Mouse (Mus musculus): Measurements from ENCODE around the gene Ncoa6. TPM values are rescaled to one million over a fixed set of nuclear protein-coding genes. Genes with fewer than 3 reads are reported as not detected.
A peak's percentile ranks its signal among the peaks of the same experiment; 100 is the strongest.

Ncoa6 gene
- total RNA-seq, 2 experiments from 2014 or later: 33.3 to 39.4 TPM

- no peak for DNase-seq (ENCODE audit: low spot score in 2 of 2)
Observed at GRCm38 (mm10) chr2:155443446-155443845, 30.2 kb downstream of the Ncoa6 start.

- DNase-seq (ENCODE audit: low spot score in 2 of 2): no peak
Observed at GRCm38 (mm10) chr2:155442916-155443315, 30.8 kb downstream of the Ncoa6 start.

GRCm38 (mm10) chr2:155436445-155436844 is 37.2 kb downstream of the Ncoa6 start:
- no peak for DNase-seq (ENCODE audit: low spot score in 2 of 2)

- DNase-seq (ENCODE audit: low spot score in 2 of 2): no peak
Observed at GRCm38 (mm10) chr2:155420911-155421310, 52.8 kb downstream of the Ncoa6 start.

- DNase-seq (ENCODE audit: low spot score in 2 of 2): no peak
Observed at GRCm38 (mm10) chr2:155404635-155405034, 69.1 kb downstream of the Ncoa6 start.

GRCm38 (mm10) chr2:155401926-155402325 is 71.8 kb downstream of the Ncoa6 start:
- DNase-seq (ENCODE audit: low spot score in 2 of 2): no peak

GRCm38 (mm10) chr2:155400276-155400675 is 73.4 kb downstream of the Ncoa6 start:
- no peak for DNase-seq (ENCODE audit: low spot score in 2 of 2)

- DNase-seq (ENCODE audit: low spot score in 2 of 2): no peak
Observed at GRCm38 (mm10) chr2:155394586-155394985, 79.1 kb downstream of the Ncoa6 start.

GRCm38 (mm10) chr2:155388573-155388972 is 85.1 kb downstream of the Ncoa6 start:
- no peak for DNase-seq (ENCODE audit: low spot score in 2 of 2)

- no peak for DNase-seq (ENCODE audit: low spot score in 2 of 2)
Observed at GRCm38 (mm10) chr2:155387052-155387451, 86.6 kb downstream of the Ncoa6 start.

- no peak for DNase-seq (ENCODE audit: low spot score in 2 of 2)
Observed at GRCm38 (mm10) chr2:155386534-155386899, 87.2 kb downstream of the Ncoa6 start.

GRCm38 (mm10) chr2:155385731-155386533 is 87.8 kb downstream of the Ncoa6 start:
- DNase-seq (ENCODE audit: low spot score in 2 of 2): no peak

- DNase-seq (ENCODE audit: low spot score in 2 of 2): peak; percentile 78 to 84
Observed at GRCm38 (mm10) chr2:155385090-155385489, 88.6 kb downstream of the Ncoa6 start.

GRCm38 (mm10) chr2:155382791-155383438 is 90.8 kb downstream of the Ncoa6 start:
- peak in 1 of 2 experiments; percentile 30 for DNase-seq (ENCODE audit: low spot score in 2 of 2)

GRCm38 (mm10) chr2:155382332-155382700 is 91.4 kb downstream of the Ncoa6 start:
- DNase-seq (ENCODE audit: low spot score in 2 of 2): no peak

- DNase-seq (ENCODE audit: low spot score in 2 of 2): peak; percentile 97 to 98
Observed at GRCm38 (mm10) chr2:155381643-155382331, 91.9 kb downstream of the Ncoa6 start.

GRCm38 (mm10) chr2:155381060-155381437 is 92.6 kb downstream of the Ncoa6 start:
- no peak for DNase-seq (ENCODE audit: low spot score in 2 of 2)

GRCm38 (mm10) chr2:155380261-155381059 is 93.2 kb downstream of the Ncoa6 start, which contains the start of gene Trp53inp2:
Gene Trp53inp2 (plus strand): TSS chr2:155381059.
- DNase-seq (ENCODE audit: low spot score in 2 of 2): peak in 1 of 2 experiments; percentile 22

GRCm38 (mm10) chr2:155376191-155376590 is 97.5 kb downstream of the Ncoa6 start:
- DNase-seq (ENCODE audit: low spot score in 2 of 2): no peak

GRCm38 (mm10) chr2:155374521-155374920 is 99.2 kb downstream of the Ncoa6 start:
- DNase-seq (ENCODE audit: low spot score in 2 of 2): no peak

GRCm38 (mm10) chr2:155373886-155374285 is 99.8 kb downstream of the Ncoa6 start:
- DNase-seq (ENCODE audit: low spot score in 2 of 2): no peak
